Mouse (Mus musculus) midbrain, embryonic 10.5 days (tissue): Measurements from ENCODE around the gene Rbm4. TPM values are rescaled to one million over a fixed set of nuclear protein-coding genes. Genes with fewer than 3 reads are reported as not detected.
A peak's percentile ranks its signal among the peaks of the same experiment; 100 is the strongest.
"Not testable (repeated sequence)": the region's sequence is repeated elsewhere in the genome, so short reads cannot be mapped to it uniquely, and the experiment has no call there.

ENCODE experiments used
- DNase-seq: peaks from one replicate; pipeline ENCODE4 v3.0.0-alpha.2; 2017; ENCODE audit warnings: low spot score
- H3K27ac ChIP-seq: fragments of 300-500 bp; sonication (generic); replicated peaks from 2 replicates; pipeline ENCODE4 v1.5.1; 2016; ENCODE audit warnings: mild to moderate bottlenecking
- H3K27me3 ChIP-seq: fragments of 300-500 bp; sonication (generic); 2 replicates; pipeline ENCODE4 v1.6.1; 2016; ENCODE audit warnings: low read depth, mild to moderate bottlenecking; ENCODE audit not compliant: poor library complexity, severe bottlenecking
- H3K36me3 ChIP-seq: fragments of 300-500 bp; sonication (generic); 2 replicates; pipeline ENCODE4 v1.6.1; 2016; ENCODE audit warnings: mild to moderate bottlenecking, moderate library complexity
- H3K4me1 ChIP-seq: fragments of 300-500 bp; sonication (generic); 2 replicates; pipeline ENCODE4 v1.6.1; 2016
- H3K4me3 ChIP-seq: fragments of 300-500 bp; sonication (generic); 2 replicates; pipeline ENCODE4 v1.5.1; 2016; ENCODE audit warnings: mild to moderate bottlenecking, moderate library complexity
- H3K9me3 ChIP-seq: fragments of 300-500 bp; sonication (generic); replicated peaks from 2 replicates; pipeline ENCODE4 v1.6.1; 2016; ENCODE audit warnings: mild to moderate bottlenecking
- WGBS: fragments of 180-500 bp; shearing (Covaris S2); methylation state at CpG from one replicate; pipeline ENCODE4 v1.1.7; 2016; 5-methylcytosine and 5-hydroxymethylcytosine counted together
- polyA plus RNA-seq: library from polyadenylated mRNA; unstranded; fragments of >200 nt; fragmentation: Nextera tagmentation; extraction: Ambion mirVana; gene quantifications from 2 replicates; pipeline ENCODE4 v1.2.1, GENCODE M21; 2016

The Rbm4 gene
- polyA plus RNA-seq, 1 experiment from 2014 or later = 93.6 TPM

DNA sequence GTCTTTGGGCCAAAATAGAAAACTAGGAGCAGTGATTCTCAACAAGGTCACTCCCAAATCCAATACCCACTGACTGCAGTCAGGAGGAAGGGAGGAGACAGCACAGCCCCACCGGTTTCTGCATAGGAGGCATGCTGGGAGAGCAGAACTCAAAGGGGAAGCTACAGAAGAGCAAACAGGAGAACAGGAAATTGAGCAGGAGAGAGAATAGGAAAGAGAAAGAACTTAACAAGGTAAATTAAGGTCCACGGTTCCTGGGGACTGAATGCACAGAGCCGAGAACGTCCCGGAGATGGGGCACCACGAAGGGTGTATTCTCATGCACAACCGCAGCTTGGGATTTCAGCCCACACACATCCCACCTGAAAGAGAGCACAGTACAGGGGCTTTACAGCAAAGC, 8.5 kb downstream of the Rbm4 start:
- 94% methylated on average over 7 of the region's 7 CpGs for WGBS
- no peaks in the 10 kb centered on the region for H3K9me3 ChIP-seq
- peaks cover 15% of the 10 kb centered on the region for H3K4me1 ChIP-seq
- DNase-seq = no peak
- H3K36me3 ChIP-seq = peaks cover 99% of the 10 kb centered on the region
- no peaks in the 10 kb centered on the region for H3K27me3 ChIP-seq
- H3K27ac ChIP-seq = no peak overlapping the region
- H3K4me3 ChIP-seq = no peak overlapping the region

DNA sequence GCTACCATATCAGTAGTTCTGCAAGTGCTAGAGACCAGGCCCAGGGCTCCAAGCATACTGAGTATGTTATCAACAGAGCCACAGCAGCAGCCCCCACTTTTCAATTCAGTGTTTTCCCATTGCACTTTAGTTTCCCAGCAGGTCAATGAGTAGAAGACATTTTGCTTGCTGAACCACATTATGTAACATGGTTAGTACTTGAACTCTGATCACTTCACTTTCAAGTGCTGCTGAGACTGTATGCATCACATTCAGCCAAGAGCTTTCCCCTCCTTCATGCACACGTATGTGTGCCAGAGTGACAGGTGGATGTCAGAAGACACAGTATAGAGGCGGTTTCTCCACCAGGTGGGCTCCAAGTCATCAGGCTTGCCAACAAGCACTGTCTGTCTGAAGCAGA, 10.8 kb downstream of the Rbm4 start:
- WGBS = 92% methylated on average over 2 of the region's 2 CpGs
- no peak overlapping the region for H3K4me3 ChIP-seq
- no peaks in the 10 kb centered on the region for H3K27me3 ChIP-seq
- no peaks in the 10 kb centered on the region for H3K9me3 ChIP-seq
- no peak overlapping the region for H3K27ac ChIP-seq
- no peak for DNase-seq
- peaks cover 6% of the 10 kb centered on the region for H3K4me1 ChIP-seq
- H3K36me3 ChIP-seq = peaks cover 99% of the 10 kb centered on the region

DNA sequence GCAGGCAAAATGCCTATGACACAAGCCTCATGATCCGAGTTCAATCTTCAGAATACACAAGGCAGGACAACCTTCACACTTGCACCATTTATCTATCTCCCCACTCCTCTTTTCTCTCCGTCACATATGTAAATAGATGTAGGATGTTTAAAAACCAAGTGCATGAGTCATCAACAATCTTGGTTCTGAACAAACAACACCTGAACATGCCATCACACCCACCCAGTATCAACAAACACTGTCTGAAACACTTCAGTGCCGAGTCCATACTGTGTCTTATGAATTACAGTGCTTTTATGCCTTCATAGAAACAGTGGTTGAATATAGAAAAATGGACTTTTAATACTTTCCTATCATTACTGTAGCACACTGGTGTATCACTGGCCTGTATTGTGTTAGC, 20.9 kb downstream of the Rbm4 start:
- peaks cover 99% of the 10 kb centered on the region for H3K36me3 ChIP-seq
- no peak overlapping the region for H3K27ac ChIP-seq
- DNase-seq = no peak
- H3K27me3 ChIP-seq = no peaks in the 10 kb centered on the region
- no peak overlapping the region for H3K4me3 ChIP-seq
- H3K9me3 ChIP-seq = no peaks in the 10 kb centered on the region
- no peaks in the 10 kb centered on the region for H3K4me1 ChIP-seq
- 87% methylated on average over 3 of the region's 3 CpGs for WGBS

DNA sequence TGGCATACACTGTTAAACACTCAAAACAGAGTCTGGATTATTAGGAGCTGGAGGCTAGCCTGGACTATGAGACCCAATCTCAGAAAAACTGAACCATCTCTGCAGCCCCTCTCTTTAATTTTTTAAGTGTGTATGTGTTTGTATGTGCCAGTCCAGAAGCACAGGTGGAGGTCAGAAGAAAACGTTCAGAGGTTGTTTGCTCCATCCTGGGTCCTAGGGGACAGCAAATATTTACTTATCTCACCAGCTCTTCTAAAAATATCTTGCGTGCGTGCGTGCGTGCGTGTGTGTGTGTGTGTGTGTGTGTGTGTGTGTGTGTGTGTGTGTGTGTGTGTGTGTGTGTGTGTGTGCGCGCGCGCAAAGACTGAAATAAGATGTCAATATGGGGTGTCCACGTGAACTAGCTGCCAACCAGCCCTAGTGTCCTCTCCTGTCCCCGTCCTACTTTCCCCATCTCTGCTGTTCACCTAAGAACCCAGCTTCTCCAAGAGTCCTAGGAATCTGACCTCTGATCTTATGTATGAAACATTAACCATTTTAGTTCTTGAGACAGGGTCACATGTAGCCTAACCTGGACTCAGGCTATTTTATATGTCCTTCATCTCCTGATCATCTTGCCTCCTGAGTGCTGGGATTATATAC, 26.1 kb downstream of the Rbm4 start:
- 91% methylated on average over 12 of the region's 12 CpGs for WGBS
- no peak for DNase-seq
- Histone ChIP-seq H3K4me1 (no peaks in the 10 kb centered on the region), H3K4me3 (no peak overlapping the region), H3K27ac (no peak overlapping the region), H3K9me3 (no peaks in the 10 kb centered on the region), H3K27me3 (no peaks in the 10 kb centered on the region), H3K36me3 (peaks cover 99% of the 10 kb centered on the region)

DNA sequence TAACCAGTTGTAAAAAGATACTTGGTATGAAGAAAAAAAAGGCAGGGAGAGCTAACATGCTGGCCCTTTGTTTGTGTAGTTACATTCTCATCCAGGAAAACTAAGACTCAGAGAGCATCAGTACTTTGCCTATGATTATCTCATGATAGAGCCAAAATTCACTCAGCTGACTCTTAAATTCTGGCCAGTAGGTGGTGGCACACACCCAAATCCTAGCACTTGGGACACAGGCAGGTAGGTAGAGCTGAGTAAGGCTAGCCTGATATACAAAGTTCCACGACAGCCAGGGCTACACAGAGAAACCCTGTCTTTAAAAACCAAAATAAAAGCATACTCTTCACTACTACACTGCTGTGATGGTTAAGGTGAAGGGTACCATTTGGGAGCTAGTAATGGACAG, 30.8 kb downstream of the Rbm4 start:
- no peak overlapping the region for H3K27ac ChIP-seq
- no peaks in the 10 kb centered on the region for H3K9me3 ChIP-seq
- no peaks in the 10 kb centered on the region for H3K27me3 ChIP-seq
- DNase-seq = no peak
- H3K36me3 ChIP-seq = peaks cover 95% of the 10 kb centered on the region
- 62% methylated on average over 1 of the region's 1 CpGs for WGBS
- peaks cover 20% of the 10 kb centered on the region for H3K4me1 ChIP-seq
- no peak overlapping the region for H3K4me3 ChIP-seq

DNA sequence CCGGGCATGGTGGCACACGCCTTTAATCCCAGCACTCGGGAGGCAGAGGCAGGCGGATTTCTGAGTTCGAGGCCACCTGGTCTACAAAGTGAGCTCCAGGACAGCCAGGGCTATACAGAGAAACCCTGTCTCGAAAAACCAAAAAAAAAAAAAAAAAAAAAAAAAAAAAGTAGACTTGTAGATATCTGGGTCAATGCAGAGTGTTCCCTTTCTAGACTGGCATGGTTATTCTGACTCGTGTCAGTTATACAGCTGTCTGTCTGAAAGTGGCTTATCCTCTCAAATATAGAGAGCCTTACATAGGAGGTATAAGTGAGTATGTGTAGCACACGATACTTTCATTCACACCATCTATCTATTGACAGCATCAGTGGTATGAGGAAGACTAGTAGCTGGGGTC, 33.2 kb downstream of the Rbm4 start:
- not testable (repeated sequence) for H3K9me3 ChIP-seq, DNase-seq, H3K27me3 ChIP-seq, H3K27ac ChIP-seq, H3K4me3 ChIP-seq
- Histone ChIP-seq H3K36me3 (peaks cover 77% of the 10 kb centered on the region), H3K4me1 (peaks cover 29% of the 10 kb centered on the region)
- WGBS = 89% methylated on average over 8 of the region's 8 CpGs

DNA sequence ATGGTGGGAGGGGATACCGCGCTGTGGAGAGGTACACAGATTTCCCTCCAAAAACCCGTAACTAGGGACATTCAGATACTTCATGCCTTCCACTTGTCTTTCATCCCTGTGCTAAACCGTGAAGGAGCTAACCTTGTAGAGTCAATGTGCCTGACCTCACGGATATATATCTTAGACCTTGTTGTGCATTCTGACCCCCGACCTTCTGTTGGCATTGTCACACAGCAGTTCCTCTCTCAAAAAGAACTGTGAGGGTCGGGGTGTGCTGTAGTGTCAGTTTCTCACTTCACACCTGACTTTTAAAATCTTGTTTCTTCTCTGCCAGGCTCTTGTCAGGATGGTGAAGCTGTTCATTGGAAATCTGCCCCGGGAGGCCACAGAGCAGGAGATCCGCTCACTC, 36.8 kb downstream of the Rbm4 start:
- no peak for DNase-seq
- WGBS = 7% methylated on average over 9 of the region's 9 CpGs
- peaks cover 47% of the 10 kb centered on the region for H3K36me3 ChIP-seq
- peaks cover 34% of the 10 kb centered on the region for H3K4me1 ChIP-seq
- H3K9me3 ChIP-seq = no peaks in the 10 kb centered on the region
- H3K4me3 ChIP-seq = peak overlapping the region; percentile 76
- H3K27ac ChIP-seq = peak overlapping the region; percentile 99
- H3K27me3 ChIP-seq = no peaks in the 10 kb centered on the region

DNA sequence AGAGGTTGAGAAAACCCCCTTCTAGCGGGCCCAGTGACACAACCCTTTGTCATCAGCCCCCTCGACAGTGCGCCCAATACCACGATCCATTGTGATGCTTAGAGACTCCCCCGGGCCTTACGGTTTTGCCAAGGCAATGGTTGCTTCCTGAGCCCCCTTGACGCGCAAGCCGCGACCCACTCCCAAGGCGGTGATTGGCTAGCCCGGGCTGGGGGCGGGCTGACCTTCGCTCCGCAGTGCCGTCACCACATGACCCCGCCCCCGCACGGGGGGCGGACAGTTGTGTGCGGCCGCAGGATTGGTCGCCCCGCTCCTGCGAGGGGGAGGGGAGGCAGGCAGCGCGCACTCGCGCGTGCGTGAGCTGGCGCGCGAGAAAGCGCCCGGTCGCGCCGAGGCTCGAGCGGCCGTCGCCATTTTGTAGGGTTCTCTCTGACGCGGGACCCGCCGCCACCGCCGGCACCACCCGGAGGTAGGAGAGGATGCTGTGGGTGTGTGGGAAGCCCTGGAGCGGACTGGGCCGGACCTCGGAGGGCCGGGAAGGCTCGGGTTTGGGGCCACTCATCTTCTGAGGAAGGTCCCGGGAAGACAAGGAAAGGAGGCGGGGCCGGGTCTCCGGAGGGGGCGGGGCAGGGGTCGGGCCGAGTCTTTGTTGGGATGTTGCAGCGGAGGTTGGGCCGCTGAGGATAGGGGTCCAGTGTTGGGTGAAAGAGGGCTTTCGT, 37.3 kb downstream of the Rbm4 start, which contains the start of gene Rbm4b:
TSS of gene Rbm4b (plus strand) at position 305 of the 719 bp plus-strand sequence.
- H3K27me3 ChIP-seq = no peaks in the 10 kb centered on the region
- WGBS = 0% methylated on average over 65 of the region's 65 CpGs

DNA sequence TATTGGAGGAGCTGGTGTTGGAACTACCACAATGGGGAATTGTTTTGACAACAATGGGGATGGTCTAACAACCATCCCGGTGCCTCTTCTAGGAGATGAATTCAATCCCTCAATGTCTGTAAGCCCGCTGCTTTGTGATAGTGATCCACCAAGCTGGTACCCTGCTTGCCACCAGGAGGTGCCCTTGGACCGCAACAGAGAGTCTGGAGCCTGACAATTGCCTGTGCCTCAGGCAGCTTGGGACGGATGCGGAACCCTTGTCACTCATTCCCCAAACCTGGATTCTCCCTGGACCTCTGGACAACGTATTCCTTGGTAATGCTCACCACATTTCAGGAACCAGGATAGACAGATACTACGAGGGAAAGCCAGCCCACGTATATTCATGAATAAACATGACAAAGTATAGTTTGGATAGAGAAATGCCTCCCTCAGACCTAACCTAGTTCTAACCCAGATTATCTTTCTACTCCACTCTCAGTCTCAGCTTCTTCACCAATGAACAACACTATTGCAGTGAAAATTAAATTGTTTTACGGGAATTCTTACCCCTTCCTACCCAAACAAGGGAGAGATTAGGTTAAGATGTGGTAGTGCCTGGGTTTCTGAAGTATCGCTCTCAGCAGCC, 38.0 kb downstream of the Rbm4 start:
- H3K27me3 ChIP-seq = no peaks in the 10 kb centered on the region
- H3K27ac ChIP-seq = peak overlapping the region; percentile 99
- H3K9me3 ChIP-seq = no peaks in the 10 kb centered on the region
- H3K36me3 ChIP-seq = peaks cover 47% of the 10 kb centered on the region
- peak; percentile 89 for DNase-seq
- peaks cover 34% of the 10 kb centered on the region for H3K4me1 ChIP-seq
- WGBS = under 1% methylated on average over 10 of the region's 10 CpGs
- H3K4me3 ChIP-seq = peak overlapping the region; percentile 76

More for the DNA sequence above, 37.3 kb downstream of the Rbm4 start, which contains the start of gene Rbm4b:
- Histone ChIP-seq H3K4me3 (peak within 1 kb of the TSS; percentile 76), H3K27ac (peak within 1 kb of the TSS; percentile 99), H3K36me3 (peaks cover 47% of the 10 kb centered on the region), H3K4me1 (peaks cover 34% of the 10 kb centered on the region), H3K9me3 (no peaks in the 10 kb centered on the region)
- DNase-seq = peak; percentile 99

DNA sequence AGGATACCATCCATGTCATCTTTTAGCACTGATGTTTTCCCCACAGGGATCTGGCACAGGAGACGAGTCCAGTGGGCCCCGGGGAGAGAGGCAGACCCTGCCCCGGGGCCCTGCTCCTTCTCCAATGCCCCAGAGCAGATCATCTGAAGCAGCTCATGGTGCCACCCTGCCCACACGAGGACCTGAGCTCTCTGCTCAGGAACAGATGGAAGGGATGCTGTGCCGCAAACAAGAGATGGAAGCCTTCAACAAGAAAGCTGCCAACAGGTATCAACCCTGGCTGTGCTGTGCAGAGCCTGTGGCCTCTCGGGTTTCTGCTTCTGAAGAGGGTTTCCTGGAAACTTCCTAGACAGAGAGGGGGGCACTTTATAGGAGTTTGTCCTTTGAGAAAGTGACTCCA, 43.7 kb downstream of the Rbm4 start:
- H3K36me3 ChIP-seq = peaks cover 76% of the 10 kb centered on the region
- no peak for DNase-seq
- H3K27me3 ChIP-seq = no peaks in the 10 kb centered on the region
- H3K4me3 ChIP-seq = no peak overlapping the region
- WGBS = 87% methylated on average over 6 of the region's 6 CpGs
- H3K9me3 ChIP-seq = no peaks in the 10 kb centered on the region
- H3K4me1 ChIP-seq = no peaks in the 10 kb centered on the region
- no peak overlapping the region for H3K27ac ChIP-seq

DNA sequence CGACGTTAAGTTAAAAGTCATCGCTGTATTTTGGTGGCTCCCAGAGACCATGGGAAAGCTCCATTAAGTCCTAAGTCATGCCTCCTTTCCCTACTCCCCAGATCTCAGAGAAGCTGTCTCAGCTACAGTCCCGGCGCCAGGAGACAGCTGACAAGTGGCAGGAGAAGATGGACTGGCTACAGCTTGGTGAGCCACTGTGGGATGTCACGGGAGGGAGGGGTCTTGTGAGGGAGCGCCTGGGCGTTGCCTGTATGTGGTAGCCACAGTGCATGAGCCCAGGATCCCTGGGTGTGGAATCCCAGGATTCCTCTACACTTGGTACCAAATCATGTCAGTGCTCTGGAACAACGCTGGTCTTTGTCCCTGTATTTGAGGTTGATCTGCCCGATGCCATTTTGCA, 45.2 kb downstream of the Rbm4 start:
- WGBS = 88% methylated on average over 10 of the region's 10 CpGs
- Histone ChIP-seq H3K9me3 (no peaks in the 10 kb centered on the region), H3K4me3 (no peak overlapping the region), H3K27ac (no peak overlapping the region), H3K4me1 (no peaks in the 10 kb centered on the region), H3K36me3 (peaks cover 90% of the 10 kb centered on the region), H3K27me3 (no peaks in the 10 kb centered on the region)
- no peak for DNase-seq

DNA sequence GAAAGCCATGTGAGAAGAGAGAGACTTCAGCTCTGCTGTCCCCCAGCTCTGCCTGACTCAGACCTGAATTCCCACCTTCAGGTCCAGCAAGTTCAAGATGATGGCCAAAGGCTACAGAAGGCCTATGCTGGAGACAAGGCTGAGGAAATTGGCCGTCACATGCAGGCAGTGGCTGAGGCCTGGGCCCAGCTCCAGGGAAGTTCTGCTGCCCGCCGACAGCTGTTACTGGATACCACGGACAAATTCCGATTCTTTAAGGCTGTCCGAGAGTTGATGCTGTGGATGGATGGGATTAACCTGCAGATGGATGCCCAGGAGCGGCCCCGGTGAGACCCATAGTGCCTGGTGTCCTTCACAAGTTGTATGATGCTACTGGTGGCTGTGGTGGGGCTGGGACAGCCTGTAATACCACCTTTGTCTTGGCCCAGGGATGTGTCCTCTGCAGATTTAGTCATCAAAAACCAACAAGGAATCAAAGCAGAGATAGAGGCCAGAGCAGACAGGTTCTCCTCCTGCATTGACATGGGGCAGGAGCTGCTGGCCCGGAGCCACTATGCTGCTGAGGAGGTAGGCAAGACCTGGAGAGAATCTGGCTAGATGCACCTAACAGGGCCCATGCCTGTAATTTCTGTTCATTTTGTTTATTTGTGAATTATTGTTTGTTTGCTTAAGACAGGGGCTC, 45.9 kb downstream of the Rbm4 start:
- DNase-seq = no peak
- Histone ChIP-seq H3K27me3 (no peaks in the 10 kb centered on the region), H3K36me3 (peaks cover 90% of the 10 kb centered on the region), H3K27ac (no peak overlapping the region), H3K4me1 (no peaks in the 10 kb centered on the region), H3K9me3 (no peaks in the 10 kb centered on the region), H3K4me3 (no peak overlapping the region)
- WGBS = 87% methylated on average over 9 of the region's 9 CpGs
